ENCODE assay signal across 16 mouse cellular contexts in the genomic region with DNA sequence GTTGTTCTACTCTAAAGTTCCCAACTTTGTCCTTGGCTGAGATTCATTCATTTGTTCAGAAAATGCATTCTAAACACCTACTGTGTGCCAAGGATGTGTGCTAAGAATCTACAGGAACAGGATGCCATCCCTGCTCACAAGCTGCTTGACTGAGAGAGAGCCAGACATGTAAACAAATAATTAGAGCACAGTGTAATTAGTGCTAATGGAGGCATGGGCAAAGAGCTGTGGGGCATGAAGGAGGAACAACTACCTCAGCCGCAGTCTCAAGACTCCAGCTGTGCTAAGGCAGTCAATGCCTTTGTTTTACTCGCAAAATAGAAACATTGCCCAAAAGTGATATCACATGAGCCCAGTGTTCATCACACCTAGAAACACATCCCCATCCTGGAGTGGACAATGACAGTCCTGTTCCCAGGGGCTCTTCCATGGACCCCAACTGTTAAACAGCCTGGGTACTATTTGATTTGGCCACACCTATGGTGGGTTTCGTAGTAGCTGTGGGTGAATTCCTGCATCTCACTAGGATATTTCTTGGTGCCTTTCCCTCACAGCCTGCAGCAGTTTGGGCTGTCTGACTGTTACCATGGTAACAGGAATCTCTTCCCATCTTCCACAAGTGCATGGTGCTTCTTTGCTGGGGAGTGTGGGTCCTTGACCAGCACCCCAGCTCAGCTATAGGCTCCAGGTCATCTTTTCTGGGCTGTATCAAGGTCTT.
DNase-seq lines count a peak whose midpoint lies in the region; ATAC-seq and TF ChIP-seq lines count a peak whose summit lies in the region.
"Had no signal": no experiment of that assay in that cellular context is flagged by ENCODE, and none has a peak within 500 bp of the region (broad histone marks: within the 10 kb centered on the region; RNA-seq: fewer than 3 reads in every experiment).

No protein-coding gene starts in this region.

- H3K4me1 ChIP-seq in midbrain, embryonic 11.5 days (ENCODE audit: control insufficient read depth, insufficient read depth, low read length): no peaks in the 10 kb centered on the region
- H3K4me1 ChIP-seq in midbrain, embryonic 10.5 days: 0 out of 2 replicates have a peak, but pooled peaks cover 8% of the 10 kb centered on the region
- peaks cover 12% of the 10 kb centered on the region for H3K4me1 ChIP-seq in forebrain, postnatal 0 days (ENCODE audit: insufficient read depth)
- H3K4me1 ChIP-seq in midbrain, embryonic 16.5 days (ENCODE audit: control insufficient read depth, insufficient read depth, low read length): peaks cover 12% of the 10 kb centered on the region
- H3K4me1 ChIP-seq: heart, embryonic 12.5 days had no signal

- H3K27me3 ChIP-seq in midbrain, embryonic 11.5 days (ENCODE audit: control insufficient read depth, insufficient read depth, low read length): no peaks in the 10 kb centered on the region
- H3K27me3 ChIP-seq in midbrain, embryonic 10.5 days (ENCODE audit: low read depth, poor library complexity, severe bottlenecking): no peaks in the 10 kb centered on the region
- H3K27me3 ChIP-seq in forebrain, postnatal 0 days (ENCODE audit: insufficient read depth, low read length): no peaks in the 10 kb centered on the region
- no peaks in the 10 kb centered on the region for H3K27me3 ChIP-seq in midbrain, embryonic 16.5 days (ENCODE audit: control insufficient read depth, insufficient read depth, low read depth, low read length)
- H3K27me3 ChIP-seq: heart, embryonic 12.5 days; midbrain, embryonic 12.5 days; neural tube, embryonic 12.5 days had no signal

- intact Hi-C loops in gastrocnemius, adult 2 months (cut with DNase I): no loop called here

- no peak overlapping the region for H3K9ac ChIP-seq in midbrain, embryonic 11.5 days (ENCODE audit: low read length)
- no peak overlapping the region for H3K9ac ChIP-seq in forebrain, postnatal 0 days
- H3K9ac ChIP-seq in midbrain, embryonic 16.5 days (ENCODE audit: low read depth, low read length): no peak overlapping the region
- H3K9ac ChIP-seq: heart, embryonic 12.5 days; midbrain, embryonic 12.5 days; neural tube, embryonic 12.5 days had no signal

- TF ChIP-seq CTCF in forebrain, postnatal 0 days (IDR thresholded peaks at IDR 0.05; ENCODE audit: low read depth): no peak
- no peak for TF ChIP-seq CTCF in gastrocnemius, adult 2 months (IDR thresholded peaks at IDR 0.05)

- H3K4me2 ChIP-seq in midbrain, embryonic 11.5 days: no peak overlapping the region
- H3K4me2 ChIP-seq in forebrain, postnatal 0 days (ENCODE audit: low read depth): no peak overlapping the region
- no peak overlapping the region for H3K4me2 ChIP-seq in midbrain, embryonic 16.5 days (ENCODE audit: low read length)
- H3K4me2 ChIP-seq: heart, embryonic 12.5 days; midbrain, embryonic 12.5 days; neural tube, embryonic 12.5 days had no signal

- H3K9me3 ChIP-seq in midbrain, embryonic 11.5 days (ENCODE audit: control insufficient read depth, low read length): no peaks in the 10 kb centered on the region
- no peaks in the 10 kb centered on the region for H3K9me3 ChIP-seq in midbrain, embryonic 10.5 days (replicated peaks)
- H3K9me3 ChIP-seq in forebrain, postnatal 0 days (ENCODE audit: low read length): no peaks in the 10 kb centered on the region
- H3K9me3 ChIP-seq in midbrain, embryonic 16.5 days (replicated peaks; ENCODE audit: control insufficient read depth, low read length, poor library complexity, severe bottlenecking): no peaks in the 10 kb centered on the region
- H3K9me3 ChIP-seq: heart, embryonic 12.5 days; midbrain, embryonic 12.5 days; neural tube, embryonic 12.5 days had no signal

- H3K27ac ChIP-seq in midbrain, embryonic 11.5 days (ENCODE audit: low read depth, low read length): no peak overlapping the region
- no peak overlapping the region for H3K27ac ChIP-seq in midbrain, embryonic 10.5 days (replicated peaks)
- H3K27ac ChIP-seq in forebrain, postnatal 0 days (ENCODE audit: low read depth, low read length): peak overlapping the region; percentile 66
- peak overlapping the region; percentile 59 for H3K27ac ChIP-seq in midbrain, embryonic 16.5 days (ENCODE audit: low read length)
- no peak overlapping the region for H3K27ac ChIP-seq in gastrocnemius, adult 2 months
- H3K27ac ChIP-seq: midbrain, embryonic 12.5 days; neural tube, embryonic 12.5 days; stomach, postnatal 0 days had no signal

- 54% methylated on average over 3 of the region's 3 CpGs for WGBS in midbrain, embryonic 11.5 days
- WGBS in midbrain, embryonic 10.5 days: 62% methylated on average over 3 of the region's 3 CpGs
- WGBS in forebrain, postnatal 0 days: 15% methylated on average over 3 of the region's 3 CpGs
- WGBS in midbrain, embryonic 16.5 days: 40% methylated on average over 3 of the region's 3 CpGs

- H3K4me3 ChIP-seq in midbrain, embryonic 11.5 days (ENCODE audit: low read depth, low read length): no peak overlapping the region
- no peak overlapping the region for H3K4me3 ChIP-seq in midbrain, embryonic 10.5 days
- H3K4me3 ChIP-seq in forebrain, postnatal 0 days (ENCODE audit: low read depth, low read length): no peak overlapping the region
- no peak overlapping the region for H3K4me3 ChIP-seq in midbrain, embryonic 16.5 days (ENCODE audit: low read depth, low read length)
- H3K4me3 ChIP-seq in gastrocnemius, adult 2 months: no peak overlapping the region
- H3K4me3 ChIP-seq: heart, embryonic 12.5 days; midbrain, embryonic 12.5 days; neural tube, embryonic 12.5 days had no signal

- ATAC-seq in frontal cortex, adult (ENCODE audit: low TSS enrichment): peak; percentile 86
- no peak for ATAC-seq in midbrain, embryonic 11.5 days (ENCODE audit: low FRiP score)
- ATAC-seq in forebrain, postnatal 0 days: peak; percentile 86
- peak; percentile 76 for ATAC-seq in midbrain, embryonic 16.5 days
- no peak for ATAC-seq in activated CD4-positive, CD25-positive, alpha-beta regulatory T cell, adult 4 months

- H3K36me3 ChIP-seq in midbrain, embryonic 11.5 days (ENCODE audit: control insufficient read depth, insufficient read depth, low read length): no peaks in the 10 kb centered on the region
- H3K36me3 ChIP-seq in midbrain, embryonic 10.5 days: no peaks in the 10 kb centered on the region
- no peaks in the 10 kb centered on the region for H3K36me3 ChIP-seq in forebrain, postnatal 0 days (ENCODE audit: insufficient read depth)
- no peaks in the 10 kb centered on the region for H3K36me3 ChIP-seq in midbrain, embryonic 16.5 days (ENCODE audit: control insufficient read depth, insufficient read depth, low read length)
- H3K36me3 ChIP-seq: heart, embryonic 12.5 days; midbrain, embryonic 12.5 days; neural tube, embryonic 12.5 days had no signal

- DNase-seq in frontal cortex, postnatal 10 days (ENCODE audit: low spot score in 2 of 2): no peak
- peak; percentile 8 for DNase-seq in midbrain, embryonic 11.5 days (ENCODE audit: low spot score, missing footprints)
- DNase-seq in midbrain, embryonic 10.5 days (ENCODE audit: low spot score): no peak
- DNase-seq in forebrain, postnatal 0 days: peak; percentile 73
- DNase-seq in gastrocnemius, adult 2 months: no peak
- DNase-seq: cerebellum, adult 11-12 months; gastrocnemius, postnatal 14 days; kidney, adult 2 months; kidney, postnatal 36 days had no signal

Comparison
In these comparisons a context has a peak if more than half of its experiments do, and no peak if none do; other contexts are left out.
1. ATAC-seq: peak in frontal cortex, adult (single experiment), forebrain, postnatal 0 days (single experiment) and midbrain, embryonic 16.5 days (single experiment); none in midbrain, embryonic 11.5 days (single experiment) and activated CD4-positive, CD25-positive, alpha-beta regulatory T cell, adult 4 months (single experiment).
2. DNase-seq: peak in midbrain, embryonic 11.5 days (single experiment) and forebrain, postnatal 0 days (single experiment); none in frontal cortex, postnatal 10 days (0 of 2), midbrain, embryonic 10.5 days (single experiment) and gastrocnemius, adult 2 months (single experiment).
3. H3K27ac ChIP-seq: peak in forebrain, postnatal 0 days (single experiment) and midbrain, embryonic 16.5 days (single experiment); none in midbrain, embryonic 11.5 days (single experiment), midbrain, embryonic 10.5 days (single experiment) and gastrocnemius, adult 2 months (single experiment).